Mouse (Mus musculus) brain, embryonic 18.5 days (tissue): ENCODE measurements at regions not wholly inside any gene's neighbourhood (a gene's known extent, or its start where the extent isn't known, plus 50 kb on each side); places are given as distances from the start of the nearest gene placed in this dataset.

ENCODE experiments used
- DNase-seq: peaks from one replicate; pipeline ENCODE4 v3.0.0-alpha.2; 2012; ENCODE audit warnings: low read depth, low spot score

DNA sequence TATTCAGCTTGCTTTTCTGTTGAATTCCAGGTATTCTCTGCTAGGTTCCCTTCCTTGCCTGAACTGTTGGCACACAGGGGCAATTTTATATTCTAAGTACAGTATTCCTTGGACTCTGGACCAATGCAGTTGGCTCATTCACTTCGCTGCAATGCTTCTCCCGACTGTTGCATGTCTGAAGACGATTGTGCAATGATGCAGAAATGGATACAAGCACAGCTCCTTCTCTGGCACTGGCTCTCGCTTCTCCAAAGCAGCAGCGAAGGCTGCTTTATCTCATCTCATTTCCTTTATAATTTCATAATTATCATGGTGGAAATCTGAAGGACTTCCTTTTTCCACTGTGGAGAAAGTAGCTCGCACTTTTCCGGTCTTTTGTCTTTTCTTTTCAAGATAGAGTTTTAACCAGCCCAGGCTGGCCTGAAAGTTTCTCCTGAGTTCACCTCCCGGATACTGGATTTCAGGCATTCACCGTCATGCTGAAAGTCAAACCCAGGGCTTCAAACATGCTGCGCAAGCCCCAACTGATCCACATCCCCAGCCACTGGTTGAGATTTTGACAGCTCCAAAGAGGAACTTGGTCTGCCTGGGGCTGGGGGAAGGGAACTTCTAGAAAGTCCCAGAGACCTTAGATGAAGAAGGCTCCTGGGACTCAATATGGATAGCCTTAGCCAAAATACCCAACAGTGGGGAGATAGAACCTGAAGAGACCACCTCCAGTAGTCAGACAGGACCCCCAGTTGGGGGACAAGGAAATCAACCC, 55.6 kb upstream of the Akirin2 start:
- no peak for DNase-seq

DNA sequence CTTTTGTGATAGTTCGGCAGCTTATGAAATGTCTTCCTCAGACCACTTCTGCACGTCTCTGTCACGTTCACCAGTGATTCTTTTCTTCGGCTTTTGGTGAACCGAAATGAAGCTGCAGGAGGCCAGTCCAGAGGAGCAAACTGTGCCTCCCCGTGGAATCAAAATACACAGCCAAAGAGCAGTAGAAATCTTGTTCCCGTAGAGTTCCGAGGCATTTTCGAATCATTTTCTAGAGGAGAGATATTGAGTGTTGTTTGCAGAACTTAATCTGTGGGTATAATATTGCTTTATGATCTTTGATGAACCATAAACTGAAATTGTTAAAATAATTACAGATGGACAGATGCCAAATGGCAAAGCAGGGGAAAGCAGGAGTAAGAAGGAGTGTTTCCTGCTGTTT, 52.4 kb upstream of the Akirin2 start:
- DNase-seq: no peak

DNA sequence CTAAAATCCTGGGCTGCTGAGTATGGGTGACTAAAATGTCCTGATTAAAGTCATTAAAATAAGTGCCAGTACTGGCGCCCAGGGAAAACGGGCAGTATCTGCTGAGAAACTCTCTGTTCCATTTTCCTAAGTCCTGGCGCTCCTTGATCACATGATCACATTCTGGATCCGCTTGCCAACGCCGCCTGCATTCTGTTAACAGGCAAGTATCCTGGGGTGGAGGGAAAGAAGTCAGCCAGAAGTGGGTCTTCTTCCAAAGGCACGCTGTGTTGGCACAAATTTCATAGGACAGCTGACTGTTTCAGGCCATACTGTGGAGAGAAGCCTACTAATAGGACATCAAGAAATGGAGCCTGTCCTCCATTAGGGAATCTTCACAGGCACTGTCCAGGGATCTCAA, 52.0 kb upstream of the Akirin2 start:
- no peak for DNase-seq

DNA sequence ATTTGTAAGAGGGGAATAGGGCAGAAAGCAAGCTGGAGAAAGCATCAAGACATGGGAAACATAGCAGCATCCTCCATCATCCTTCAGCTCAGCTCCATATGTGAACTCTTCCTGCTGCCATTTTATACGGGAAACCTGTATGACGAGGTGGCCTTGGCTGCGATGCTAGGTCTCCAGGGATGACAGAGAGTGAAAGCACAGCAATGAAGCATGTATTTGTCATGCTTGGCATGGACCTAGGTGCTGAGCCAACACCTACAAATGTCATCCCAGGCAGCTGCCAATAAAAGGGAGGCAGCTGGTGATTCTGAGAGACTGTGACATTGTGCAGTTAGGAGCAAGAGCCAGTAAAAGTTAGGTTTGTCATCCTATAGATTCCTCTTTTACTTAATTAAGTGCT, 51.0 kb upstream of the Akirin2 start:
- DNase-seq: no peak
